Mouse (Mus musculus) heart, embryonic 11.5 days (tissue): Measurements from ENCODE around the gene Fam114a1. TPM values are rescaled to one million over a fixed set of nuclear protein-coding genes. Genes with fewer than 3 reads are reported as not detected.

Experiments
- ATAC-seq: fragments of 200-750 bp; cut with Nextera tagmentation; replicated peaks from 2 replicates; pipeline ENCODE4 v1.8.0; 2017; ENCODE audit warnings: moderate library complexity; ENCODE audit not compliant: insufficient number of reproducible peaks, low FRiP score, low TSS enrichment
- H3K27ac ChIP-seq: fragments of 300-500 bp; sonication (generic); 2 replicates; pipeline ENCODE4 v1.5.1; 2014; ENCODE audit warnings: mild to moderate bottlenecking, low read depth, low read length
- H3K27me3 ChIP-seq: fragments of 300-500 bp; sonication (generic); 2 replicates; pipeline ENCODE4 v1.6.1; 2014; ENCODE audit warnings: mild to moderate bottlenecking, low read length, mixed read lengths; ENCODE audit not compliant: control insufficient read depth, insufficient read depth
- H3K36me3 ChIP-seq: fragments of 300-500 bp; sonication (generic); 2 replicates; pipeline ENCODE4 v1.6.1; 2014; ENCODE audit warnings: mild to moderate bottlenecking, low read length, moderate library complexity, mixed read lengths; ENCODE audit not compliant: control insufficient read depth, insufficient read depth
- H3K4me1 ChIP-seq: fragments of 300-500 bp; sonication (generic); 2 replicates; pipeline ENCODE4 v1.6.1; 2014; ENCODE audit warnings: low read length; ENCODE audit not compliant: control insufficient read depth, insufficient read depth
- H3K4me2 ChIP-seq: fragments of 300-500 bp; sonication (generic); 2 replicates; pipeline ENCODE4 v1.6.1; 2014; ENCODE audit warnings: mild to moderate bottlenecking, moderate library complexity
- H3K4me3 ChIP-seq: fragments of 300-500 bp; sonication (generic); 2 replicates; pipeline ENCODE4 v1.5.1; 2014; ENCODE audit warnings: low read depth, low read length
- H3K9ac ChIP-seq: fragments of 300-500 bp; sonication (generic); 2 replicates; pipeline ENCODE4 v1.6.1; 2014; ENCODE audit warnings: mild to moderate bottlenecking, low read depth, low read length, moderate library complexity
- H3K9me3 ChIP-seq: fragments of 300-500 bp; sonication (generic); replicated peaks from 2 replicates; pipeline ENCODE4 v1.6.1; 2016; ENCODE audit warnings: low read length; ENCODE audit not compliant: control insufficient read depth
- WGBS: fragments of 180-500 bp; shearing (Covaris S2); extraction: QIAGEN DNeasy Blood & Tissue Kit; methylation state at CpG from one replicate; pipeline ENCODE4 v1.1.7; 2014; ENCODE audit not compliant: insufficient replicate concordance; 5-methylcytosine and 5-hydroxymethylcytosine counted together
- polyA plus RNA-seq: library from polyadenylated mRNA; unstranded; fragments of >200 nt; fragmentation: Nextera tagmentation; extraction: Ambion mirVana; gene quantifications from 2 replicates; pipeline ENCODE4 v1.2.1, GENCODE M21; 2014

Gene Fam114a1
- polyA plus RNA-seq, 1 experiment from 2014 or later, result 36.4 TPM

DNA sequence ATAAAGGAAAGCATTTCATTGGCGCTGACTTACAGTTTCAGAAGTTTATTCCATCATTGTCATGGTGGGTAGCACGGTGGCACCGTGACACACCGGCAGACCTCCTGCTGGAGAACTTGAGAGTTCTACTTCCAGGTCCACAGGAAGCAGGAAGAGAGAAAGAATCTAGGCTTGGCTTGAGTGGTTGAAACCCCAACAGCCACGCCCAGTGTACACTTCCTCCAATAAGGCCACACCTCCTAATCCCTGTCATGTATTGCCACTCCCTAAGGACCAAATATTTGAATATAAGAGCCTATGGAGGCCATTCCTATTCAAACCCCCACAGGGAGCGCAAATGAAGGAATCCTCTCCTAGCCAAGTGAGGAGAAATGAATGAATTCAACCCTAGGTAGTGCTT is 87.7 kb downstream of the Fam114a1 start:
- H3K9ac ChIP-seq, result no peak overlapping the region
- H3K27me3 ChIP-seq, result no peaks in the 10 kb centered on the region
- H3K4me1 ChIP-seq, result no peaks in the 10 kb centered on the region
- no peaks in the 10 kb centered on the region for H3K36me3 ChIP-seq
- 85% methylated on average over 6 of the region's 6 CpGs for WGBS
- H3K4me3 ChIP-seq, result no peak overlapping the region
- no peak for ATAC-seq
- no peaks in the 10 kb centered on the region for H3K9me3 ChIP-seq
- H3K27ac ChIP-seq, result no peak overlapping the region
- H3K4me2 ChIP-seq, result no peak overlapping the region

GRCm38 (mm10) chr5:65059806-65060205 is 89.9 kb downstream of the Fam114a1 start:
- no peak overlapping the region for H3K4me3 ChIP-seq
- 73% methylated on average over 2 of the region's 2 CpGs for WGBS
- no peak overlapping the region for H3K27ac ChIP-seq
- no peak overlapping the region for H3K4me2 ChIP-seq
- no peak for ATAC-seq
- H3K4me1 ChIP-seq, result no peaks in the 10 kb centered on the region
- no peaks in the 10 kb centered on the region for H3K9me3 ChIP-seq
- no peaks in the 10 kb centered on the region for H3K36me3 ChIP-seq
- H3K27me3 ChIP-seq, result no peaks in the 10 kb centered on the region
- H3K9ac ChIP-seq, result no peak overlapping the region

DNA sequence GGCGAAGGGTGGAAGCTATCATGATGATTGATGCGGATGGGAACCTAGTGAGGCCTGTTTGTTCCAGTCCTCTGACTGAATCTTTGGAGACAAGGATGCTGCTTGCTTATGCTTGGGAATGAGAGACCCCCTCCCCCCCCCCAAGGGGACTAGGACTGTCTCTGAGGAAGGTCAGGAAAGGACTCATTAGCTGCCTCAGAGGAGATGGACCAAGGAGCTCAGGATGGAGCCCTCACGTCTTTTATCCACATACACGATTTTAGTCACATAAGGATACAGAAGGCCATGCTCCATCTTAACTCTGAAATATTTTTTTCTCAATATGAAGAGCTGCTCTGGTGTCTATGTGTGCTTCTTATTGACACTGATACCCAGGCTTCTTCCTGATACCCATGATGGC is 92.4 kb downstream of the Fam114a1 start:
- Histone ChIP-seq H3K4me3 (no peak overlapping the region), H3K27me3 (no peaks in the 10 kb centered on the region), H3K4me1 (no peaks in the 10 kb centered on the region), H3K36me3 (no peaks in the 10 kb centered on the region), H3K9me3 (no peaks in the 10 kb centered on the region), H3K4me2 (no peak overlapping the region), H3K27ac (no peak overlapping the region), H3K9ac (no peak overlapping the region)
- WGBS, result 79% methylated on average over 4 of the region's 4 CpGs
- no peak for ATAC-seq

DNA sequence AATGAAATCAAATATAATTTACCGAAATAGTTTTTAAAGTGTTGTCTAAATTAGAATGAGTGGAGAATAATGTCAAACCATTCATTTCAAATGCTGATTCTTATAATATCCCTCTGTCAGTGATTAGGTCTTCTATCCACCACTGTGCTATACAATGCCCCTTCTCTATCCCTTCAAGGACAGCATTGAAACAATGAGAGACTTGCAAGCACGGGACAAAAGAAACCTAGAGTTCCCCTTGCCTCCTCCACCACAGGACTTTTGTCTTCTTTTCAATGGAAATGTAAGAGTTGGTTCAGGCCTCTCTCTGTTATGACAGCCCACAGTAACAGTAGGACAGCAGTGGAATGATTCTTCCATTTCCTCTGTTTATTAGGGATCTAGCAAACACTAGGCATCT is 93.4 kb downstream of the Fam114a1 start:
- no peak overlapping the region for H3K9ac ChIP-seq
- no peaks in the 10 kb centered on the region for H3K36me3 ChIP-seq
- H3K27me3 ChIP-seq, result no peaks in the 10 kb centered on the region
- no peaks in the 10 kb centered on the region for H3K4me1 ChIP-seq
- H3K4me3 ChIP-seq, result no peak overlapping the region
- H3K4me2 ChIP-seq, result no peak overlapping the region
- ATAC-seq, result no peak
- no peak overlapping the region for H3K27ac ChIP-seq
- no peaks in the 10 kb centered on the region for H3K9me3 ChIP-seq
- 76% methylated on average over 2 of the region's 2 CpGs for WGBS

GRCm38 (mm10) chr5:65068166-65068565 is 98.3 kb downstream of the Fam114a1 start:
- H3K4me3 ChIP-seq, result no peak overlapping the region
- no peak overlapping the region for H3K4me2 ChIP-seq
- no peak overlapping the region for H3K9ac ChIP-seq
- ATAC-seq, result no peak
- H3K4me1 ChIP-seq, result no peaks in the 10 kb centered on the region
- no peaks in the 10 kb centered on the region for H3K9me3 ChIP-seq
- WGBS, result 85% methylated on average over 6 of the region's 6 CpGs
- no peaks in the 10 kb centered on the region for H3K36me3 ChIP-seq
- no peaks in the 10 kb centered on the region for H3K27me3 ChIP-seq
- no peak overlapping the region for H3K27ac ChIP-seq

- Histone ChIP-seq H3K36me3 (no peaks in the 10 kb centered on the region), H3K27me3 (no peaks in the 10 kb centered on the region), H3K9me3 (no peaks in the 10 kb centered on the region), H3K4me1 (no peaks in the 10 kb centered on the region), H3K9ac (no peak overlapping the region), H3K4me2 (no peak overlapping the region), H3K27ac (no peak overlapping the region), H3K4me3 (no peak overlapping the region)
- WGBS, result 76% methylated on average over 11 of the region's 11 CpGs
- no peak for ATAC-seq
Observed at GRCm38 (mm10) chr5:65069872-65070271, 100.0 kb downstream of the Fam114a1 start.

DNA sequence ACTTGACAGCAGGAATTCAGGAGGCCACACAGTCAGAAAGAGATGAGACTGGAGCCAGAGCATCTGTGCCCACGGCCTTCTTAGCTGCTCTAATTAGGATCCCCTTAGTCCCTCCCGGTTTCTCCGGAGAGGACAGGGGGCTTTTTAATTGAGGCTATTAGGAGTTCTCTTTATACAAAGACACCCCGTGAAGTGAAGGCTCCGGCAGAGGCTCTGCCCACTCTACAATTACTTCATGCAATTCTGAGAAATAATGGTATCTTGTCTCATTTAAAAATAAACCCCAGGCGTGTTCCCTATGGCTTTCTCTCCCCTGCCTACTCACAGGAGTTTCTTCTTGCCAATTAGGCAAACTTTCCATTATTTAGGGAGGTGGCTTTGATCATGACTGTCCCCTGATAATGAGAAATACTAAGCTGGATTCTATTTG is 101.8 kb downstream of the Fam114a1 start:
- no peaks in the 10 kb centered on the region for H3K36me3 ChIP-seq

GRCm38 (mm10) chr5:65073247-65073646 is 103.4 kb downstream of the Fam114a1 start:
- no peak for ATAC-seq
- WGBS, result 64% methylated on average over 4 of the region's 4 CpGs

More for the DNA sequence above, 101.8 kb downstream of the Fam114a1 start:
- no peak for ATAC-seq
- 69% methylated on average over 6 of the region's 6 CpGs for WGBS
- no peaks in the 10 kb centered on the region for H3K27me3 ChIP-seq
- H3K9ac ChIP-seq, result no peak overlapping the region
- no peak overlapping the region for H3K27ac ChIP-seq
- H3K4me2 ChIP-seq, result no peak overlapping the region
- no peaks in the 10 kb centered on the region for H3K4me1 ChIP-seq
- no peak overlapping the region for H3K4me3 ChIP-seq
- H3K9me3 ChIP-seq, result no peaks in the 10 kb centered on the region

GRCm38 (mm10) chr5:65074693-65075092 is 104.8 kb downstream of the Fam114a1 start:
- Histone ChIP-seq H3K27ac (no peak overlapping the region), H3K4me2 (no peak overlapping the region), H3K4me1 (no peaks in the 10 kb centered on the region), H3K36me3 (no peaks in the 10 kb centered on the region), H3K27me3 (no peaks in the 10 kb centered on the region), H3K9ac (no peak overlapping the region), H3K9me3 (no peaks in the 10 kb centered on the region), H3K4me3 (no peak overlapping the region)
- 49% methylated on average over 7 of the region's 7 CpGs for whole genome bisulfite sequencing
- ATAC-seq, result no peak

More at GRCm38 (mm10) chr5:65073247-65073646, 103.4 kb downstream of the Fam114a1 start:
- no peak overlapping the region for H3K27ac ChIP-seq
- H3K4me2 ChIP-seq, result no peak overlapping the region
- no peaks in the 10 kb centered on the region for H3K27me3 ChIP-seq
- no peak overlapping the region for H3K9ac ChIP-seq
- H3K4me1 ChIP-seq, result no peaks in the 10 kb centered on the region
- H3K4me3 ChIP-seq, result no peak overlapping the region
- H3K36me3 ChIP-seq, result no peaks in the 10 kb centered on the region
- H3K9me3 ChIP-seq, result no peaks in the 10 kb centered on the region
